In the genomic region with DNA sequence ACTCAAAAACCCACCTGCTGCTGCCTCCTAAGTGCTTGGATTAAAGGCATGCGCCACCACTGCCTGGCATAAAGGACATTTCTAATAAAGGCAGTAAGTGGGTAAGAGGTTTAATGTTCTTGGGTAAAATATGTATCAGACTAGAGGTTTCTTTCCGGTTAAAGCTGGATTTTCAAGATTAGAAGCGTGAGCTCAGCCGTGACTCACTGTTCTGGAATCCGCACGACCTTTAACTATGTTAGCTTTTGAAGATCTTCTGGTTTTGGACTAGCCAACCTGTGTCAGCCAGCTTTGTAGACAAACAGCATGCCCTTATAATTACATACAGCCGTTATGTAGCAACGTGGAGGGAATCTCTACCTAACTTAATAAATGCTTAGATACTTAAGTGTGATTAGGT, we compare ENCODE assay signal across 19 mouse cellular contexts. TPM values are rescaled to one million over a fixed set of nuclear protein-coding genes. Genes with fewer than 3 reads are reported as not detected.
DNase-seq lines count a peak whose midpoint lies in the region; ATAC-seq and TF ChIP-seq lines count a peak whose summit lies in the region.
"Had no signal": no experiment of that assay in that cellular context is flagged by ENCODE, and none has a peak within 500 bp of the region (broad histone marks: within the 10 kb centered on the region; RNA-seq: fewer than 3 reads in every experiment).

No protein-coding gene starts in this region.

- DNase-seq in lung, adult 2 months = no peak
- no peak for DNase-seq in Patski (ENCODE audit: low read depth, low spot score)
- DNase-seq in adrenal gland, postnatal 25 days = peak; percentile 47
- peak; percentile 32 for DNase-seq in yolk sac, embryonic 10.5 days (ENCODE audit: low spot score)
- DNase-seq in natural killer cell, adult 2 months (ENCODE audit: low spot score in 2 of 2) = no peak
- no peak for DNase-seq in frontal cortex, adult 2 months (ENCODE audit: extremely low spot score in 1 of 2, low spot score in 1 of 2)
- DNase-seq: cerebellum, adult 8-10 months; gastrocnemius, postnatal 25 days; heart, postnatal 10 days; kidney, adult 8-10 months; liver; liver, postnatal 0 days; thymus, postnatal 36 days had no signal

- H3K4me2 ChIP-seq in lung, embryonic 16.5 days (ENCODE audit: low read depth, low read length) = no peak overlapping the region
- H3K4me2 ChIP-seq: embryonic facial prominence, embryonic 13.5 days; hindbrain, embryonic 12.5 days had no signal

- no peaks in the 10 kb centered on the region for H3K27me3 ChIP-seq in lung, embryonic 16.5 days (ENCODE audit: control insufficient read depth, insufficient read depth, low read depth, low read length)
- no peaks in the 10 kb centered on the region for H3K27me3 ChIP-seq in Patski
- H3K27me3 ChIP-seq: CH12.LX; embryonic facial prominence, embryonic 13.5 days; hindbrain, embryonic 12.5 days had no signal

- H3K4me3 ChIP-seq in lung, embryonic 16.5 days (ENCODE audit: low read length) = no peak overlapping the region
- H3K4me3 ChIP-seq in lung, adult 2 months (replicated peaks; ENCODE audit: extremely low read depth, low read depth, low read length) = no peak overlapping the region
- H3K4me3 ChIP-seq: embryonic facial prominence, embryonic 13.5 days; hindbrain, embryonic 12.5 days; midbrain, embryonic 10.5 days had no signal

- POLR2A ChIA-PET in Patski (lab: Charles Lee) = no interaction called here

- ATAC-seq in lung, embryonic 16.5 days (ENCODE audit: low read depth) = peak; percentile 41
- peak; percentile 12 for ATAC-seq in Patski
- ATAC-seq: inflammation-experienced regulatory T-cells, adult 6 months; liver, postnatal 0 days had no signal

- no peaks in the 10 kb centered on the region for H3K36me3 ChIP-seq in lung, embryonic 16.5 days (ENCODE audit: control insufficient read depth, insufficient read depth, low read length)
- H3K36me3 ChIP-seq: embryonic facial prominence, embryonic 13.5 days; hindbrain, embryonic 12.5 days; midbrain, embryonic 10.5 days had no signal

- H3K9me3 ChIP-seq in lung, embryonic 16.5 days (ENCODE audit: control insufficient read depth, low read length) = no peaks in the 10 kb centered on the region
- H3K9me3 ChIP-seq: embryonic facial prominence, embryonic 13.5 days; hindbrain, embryonic 12.5 days; midbrain, embryonic 10.5 days had no signal

- no peak for TF ChIP-seq CTCF in lung, adult 2 months (IDR thresholded peaks at IDR 0.05; ENCODE audit: insufficient read depth, low read length)
- no peak for TF ChIP-seq CTCF in Patski (IDR thresholded peaks at IDR 0.05)

- CTCF ChIA-PET in Patski (lab: Charles Lee) = interaction anchor here (1.0 kb wide), 1 partner anchor 50 kb away, joined by 3 read pairs; no protein-coding TSS in a partner anchor

- in situ Hi-C loops in Patski (cut with MboI; ENCODE audit: low pct_unique_long_range_greater_than_20kb) = no loop called here

- no peak overlapping the region for H3K9ac ChIP-seq in lung, embryonic 16.5 days (ENCODE audit: low read length)
- H3K9ac ChIP-seq: embryonic facial prominence, embryonic 13.5 days; hindbrain, embryonic 12.5 days; liver, postnatal 0 days had no signal

- no peak for TF ChIP-seq POLR2A in lung, adult 2 months (IDR thresholded peaks at IDR 0.05; ENCODE audit: borderline replicate concordance, extremely low read depth, low read depth, low read length)

- peaks cover 3% of the 10 kb centered on the region; the same call in 1 of the 2 replicates for H3K4me1 ChIP-seq in lung, embryonic 16.5 days (replicated peaks; ENCODE audit: control insufficient read depth, insufficient read depth, low read length)
- peaks cover 8% of the 10 kb centered on the region; the same call in 1 of the 2 replicates for H3K4me1 ChIP-seq in lung, adult 2 months (ENCODE audit: control insufficient read depth, insufficient read depth, low read length)
- H3K4me1 ChIP-seq: embryonic facial prominence, embryonic 13.5 days; hindbrain, embryonic 12.5 days had no signal

- WGBS in lung, embryonic 16.5 days = 48% methylated on average over 8 of the region's 8 CpGs
- 59% methylated on average over 8 of the region's 8 CpGs for WGBS in lung, adult 2 months

- peak overlapping the region; percentile 65 for H3K27ac ChIP-seq in lung, embryonic 16.5 days (ENCODE audit: low read length)
- H3K27ac ChIP-seq: embryonic facial prominence, embryonic 13.5 days; hindbrain, embryonic 12.5 days; midbrain, embryonic 10.5 days had no signal

RNA-seq across cellular contexts. Expression of a gene that starts 10.1 kb away (rescaled TPM):
- 4.2 and 4.3 TPM in 2 replicates for polyA plus RNA-seq in lung, embryonic 16.5 days (2015; fragmentation: Nextera tagmentation; extraction: Ambion mirVana)
- 10.2 and 10.5 TPM in 2 replicates for polyA plus RNA-seq in lung, adult 2 months (2012; rRNA removed)
- 2.3 TPM for polyA plus RNA-seq in Patski (2021)
- 2.1 and 2.9 TPM in 2 replicates for total RNA-seq in adrenal gland, postnatal 25 days (2021)
- polyA plus RNA-seq in frontal cortex, adult 2 months (2012; rRNA removed) = 3.0 and 4.2 TPM in 2 replicates

RNA-seq across cellular contexts. Expression of a gene that starts 37.9 kb away (rescaled TPM):
- 5.2 TPM in 2 replicates for polyA plus RNA-seq in lung, embryonic 16.5 days (2015; fragmentation: Nextera tagmentation; extraction: Ambion mirVana)
- 9.1 and 17.2 TPM in 2 replicates for polyA plus RNA-seq in lung, adult 2 months (2012; rRNA removed)
- polyA plus RNA-seq in Patski (2021) = 0.12 TPM
- 2.4 and 3.5 TPM in 2 replicates for total RNA-seq in adrenal gland, postnatal 25 days (2021)
- polyA plus RNA-seq in frontal cortex, adult 2 months (2012; rRNA removed) = 13.3 and 15.2 TPM in 2 replicates

Comparison
In these comparisons a context has a peak if more than half of its experiments do, and no peak if none do; other contexts are left out.
1. DNase-seq: peak in adrenal gland, postnatal 25 days (single experiment) and yolk sac, embryonic 10.5 days (single experiment); none in lung, adult 2 months (single experiment), Patski (single experiment), natural killer cell, adult 2 months (0 of 2) and frontal cortex, adult 2 months (0 of 2).